Mouse (Mus musculus): ENCODE data around the gene Insrr. TPM values are rescaled to one million over a fixed set of nuclear protein-coding genes. Genes with fewer than 3 reads are reported as not detected.
"Not testable (repeated sequence)": the region's sequence is repeated elsewhere in the genome, so short reads cannot be mapped to it uniquely, and the experiment has no call there.

The Insrr gene
- total RNA-seq, 2 experiments from 2014 or later: 0.29 to 0.30 TPM

DNA sequence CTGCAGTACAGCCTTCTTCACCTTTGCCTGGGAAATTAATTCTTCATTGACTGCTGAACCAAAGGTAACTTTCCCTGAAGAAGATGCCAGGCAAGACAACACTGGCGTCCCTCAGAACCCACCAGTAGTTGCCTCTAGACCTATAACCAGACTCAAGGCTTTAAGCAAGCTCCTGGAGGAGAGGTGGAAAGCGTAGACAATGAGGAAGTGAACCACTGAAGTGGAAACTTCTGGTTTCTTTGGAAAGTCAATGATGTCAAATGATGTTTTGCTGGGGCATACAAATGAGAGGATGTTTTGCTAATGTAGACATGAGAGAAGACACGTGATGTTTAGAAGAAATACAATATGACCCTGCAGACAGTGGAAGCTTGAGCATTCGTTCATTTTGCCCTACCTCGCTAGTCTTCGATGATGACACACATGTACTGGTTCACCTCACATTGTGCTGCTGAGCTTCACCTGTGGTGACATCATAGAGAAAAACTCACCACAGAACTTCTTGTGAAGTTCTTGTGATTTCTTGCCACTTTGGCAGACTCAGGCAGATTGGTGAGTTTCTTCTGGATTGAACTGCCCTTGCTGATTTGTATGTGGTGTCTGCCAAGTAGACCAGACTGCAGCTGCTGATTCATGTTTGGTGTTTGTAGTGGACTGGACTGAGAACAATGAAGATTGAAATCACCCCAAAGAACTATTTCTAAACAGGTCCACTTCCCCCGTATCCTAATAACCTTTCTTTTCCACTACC, 35.5 kb downstream of the Insrr start:
- DNase-seq (ENCODE audit: low spot score in 2 of 2): no peak

DNA sequence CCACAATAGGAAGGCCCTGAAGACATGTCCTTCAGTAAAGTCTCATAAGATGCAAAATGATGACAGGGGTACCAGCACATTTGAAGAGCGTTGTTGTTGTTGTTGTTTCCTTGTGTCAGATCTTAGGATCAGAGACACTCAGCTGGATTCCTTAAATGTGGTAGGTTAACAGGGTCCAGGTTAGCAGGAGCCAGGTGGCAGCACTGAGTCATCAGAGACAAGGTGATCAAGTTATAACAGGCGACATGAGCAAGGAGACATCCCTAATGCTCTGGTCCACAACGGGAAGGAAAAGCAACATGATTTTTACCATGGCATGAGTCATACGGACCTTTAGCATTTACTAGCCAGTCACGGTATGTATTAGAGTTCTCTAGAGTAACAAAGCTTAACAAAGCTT, 36.7 kb downstream of the Insrr start:
- no peak for DNase-seq (ENCODE audit: low spot score in 2 of 2)

DNA sequence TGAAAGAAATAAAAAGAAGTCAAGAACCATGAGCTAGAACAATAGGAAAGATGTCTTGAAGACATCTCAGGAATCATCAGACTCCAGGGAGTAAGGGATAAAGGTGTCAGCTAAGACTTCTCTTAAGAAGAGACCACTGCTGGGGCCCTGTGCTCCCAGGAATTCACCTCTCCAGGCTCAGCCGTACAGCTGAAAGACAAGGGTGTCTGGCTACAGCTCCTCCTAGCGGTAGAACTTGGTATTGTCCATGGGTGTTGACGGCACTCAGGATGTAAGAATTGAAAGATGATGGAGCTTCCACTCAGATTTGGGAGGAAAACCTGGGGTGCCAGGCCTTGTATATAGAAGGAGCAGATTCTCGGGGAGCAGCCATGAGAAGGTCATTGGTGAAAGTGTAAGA, 41.9 kb downstream of the Insrr start:
- peak; percentile 85 to 86 for DNase-seq (ENCODE audit: low spot score in 2 of 2)

- no peak for DNase-seq (ENCODE audit: low spot score in 2 of 2)
These were observed 44.1 kb downstream of the Insrr start for GRCm38 (mm10) chr3:87840858-87841257.

DNA sequence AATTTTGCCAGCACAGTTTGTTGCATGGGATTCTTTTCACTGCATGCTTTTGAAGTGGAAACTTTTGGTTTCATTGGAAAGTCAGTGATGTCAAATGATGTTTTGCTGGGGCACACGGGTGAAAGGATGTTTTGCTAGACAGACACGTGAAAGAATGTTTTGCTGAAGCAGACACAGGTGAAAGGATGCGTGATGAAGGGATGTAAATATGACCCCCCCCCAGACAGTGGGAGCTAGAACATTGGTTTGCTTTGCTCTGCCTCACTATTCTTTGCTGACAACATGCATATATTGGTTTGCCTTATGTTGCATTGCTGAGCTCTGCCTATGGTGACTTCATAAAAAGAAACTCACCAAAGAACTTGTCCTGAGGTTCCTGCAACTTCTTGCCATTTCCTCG, 48.2 kb downstream of the Insrr start:
- DNase-seq (ENCODE audit: low spot score in 2 of 2): no peak

GRCm38 (mm10) chr3:87846186-87846585, 49.4 kb downstream of the Insrr start:
- DNase-seq (ENCODE audit: low spot score in 2 of 2): no peak

GRCm38 (mm10) chr3:87846650-87847110, 49.9 kb downstream of the Insrr start, which contains the start of gene Sh2d2a:
TSS of gene Sh2d2a (plus strand) at chr3:87846755.
- DNase-seq (ENCODE audit: low spot score in 2 of 2): no peak

DNA sequence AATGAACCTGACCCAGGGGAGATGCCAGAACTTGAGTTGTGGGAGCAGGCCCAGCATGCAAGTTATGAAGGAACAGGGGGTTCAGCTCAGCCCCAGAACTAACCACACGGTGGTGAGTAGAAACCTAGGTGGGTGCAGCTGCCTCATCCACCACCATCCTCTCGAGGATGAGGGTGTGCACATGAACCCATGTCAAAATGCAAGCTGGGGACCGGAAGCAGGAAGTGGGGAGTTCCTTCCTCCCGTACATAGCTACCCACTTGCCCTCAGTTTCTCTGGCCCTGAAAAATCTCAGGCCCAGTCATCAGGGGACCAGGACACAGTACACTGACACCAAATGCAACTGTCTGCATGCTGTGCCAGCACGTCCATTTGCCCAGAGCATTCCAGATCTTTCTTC, 50.9 kb downstream of the Insrr start:
- no peak for DNase-seq (ENCODE audit: low spot score in 2 of 2)

DNA sequence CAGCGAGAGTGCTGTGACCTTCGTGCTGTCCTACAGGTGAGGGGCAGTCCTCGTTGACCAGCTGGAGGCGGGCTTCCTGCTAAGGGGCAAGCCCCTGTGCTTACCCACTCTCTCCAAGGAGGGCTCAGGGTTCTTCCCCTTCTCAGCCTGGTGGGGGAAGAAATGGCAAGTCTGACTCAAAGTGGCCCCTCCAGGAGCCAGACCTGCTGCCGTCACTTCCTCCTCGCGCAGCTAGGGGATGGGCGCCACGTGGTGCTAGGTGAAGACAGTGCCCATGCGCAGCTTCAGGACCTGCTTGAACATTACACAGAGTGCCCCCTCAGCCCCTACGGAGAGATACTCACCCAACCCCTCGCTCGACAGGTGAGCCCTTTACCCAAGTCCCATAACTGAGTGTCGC, 52.4 kb downstream of the Insrr start:
- DNase-seq (ENCODE audit: low spot score in 2 of 2): no peak

- peak in 1 of 2 experiments; percentile 22 for DNase-seq (ENCODE audit: low spot score in 2 of 2)
These were observed 58.2 kb downstream of the Insrr start for GRCm38 (mm10) chr3:87854795-87855568.

DNA sequence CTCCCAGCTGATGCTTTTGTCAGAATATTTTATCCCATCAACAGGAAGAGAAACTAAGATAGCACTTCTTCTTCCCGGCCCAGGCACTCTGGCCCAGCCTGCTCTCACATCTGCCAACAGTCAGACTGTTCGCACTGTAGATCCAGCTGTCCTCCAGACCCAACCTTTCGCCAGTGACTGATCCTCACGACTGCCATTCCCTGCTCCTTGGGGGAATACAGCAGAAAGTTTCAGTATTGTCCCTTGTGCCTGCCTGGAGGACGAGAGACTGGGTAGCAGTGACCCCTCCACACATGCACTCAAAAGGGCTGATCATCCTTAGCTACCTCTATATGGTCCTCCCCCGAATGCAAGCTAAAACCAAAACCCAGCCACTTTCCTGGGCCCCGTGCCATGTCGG, 59.2 kb downstream of the Insrr start:
- no peak for DNase-seq (ENCODE audit: low spot score in 2 of 2)

DNA sequence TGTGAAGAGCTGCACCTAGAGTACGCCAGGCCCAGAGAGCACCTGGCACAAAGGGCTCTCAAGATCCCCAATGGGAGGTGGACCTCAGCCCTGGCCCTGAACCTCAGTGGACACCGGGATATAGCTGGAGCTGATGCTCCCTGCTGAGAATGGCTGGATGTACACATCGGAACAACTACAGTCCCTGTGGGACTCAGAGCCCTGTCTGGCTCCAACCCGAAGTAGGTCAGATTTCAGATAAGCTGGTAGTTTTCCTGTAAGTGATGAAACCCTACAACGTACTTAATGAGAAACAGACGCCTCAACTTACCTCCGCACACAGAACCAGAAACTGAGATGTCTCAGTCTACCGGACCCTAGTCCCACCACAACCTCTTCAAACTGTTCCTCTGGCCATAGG, 60.9 kb downstream of the Insrr start:
- no peak for DNase-seq (ENCODE audit: low spot score in 2 of 2)

DNA sequence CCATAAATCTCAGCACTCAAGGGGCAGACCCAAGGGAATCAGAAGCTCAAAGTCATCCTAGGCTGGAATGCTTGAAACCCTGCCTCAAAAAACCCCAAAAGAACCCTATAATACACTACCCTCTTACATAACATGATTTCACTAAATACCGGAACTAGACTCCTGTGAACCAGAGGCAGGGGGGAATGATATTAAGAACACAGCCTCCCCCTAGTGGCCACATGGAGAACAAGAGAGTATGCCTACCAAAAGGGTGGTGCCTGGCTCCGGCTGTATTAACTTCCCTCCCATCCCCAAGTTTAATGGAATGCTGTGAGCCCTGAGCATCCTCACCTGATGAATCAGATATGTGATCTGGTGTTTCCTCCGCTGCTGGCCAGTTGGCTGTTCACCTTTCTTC, 63.1 kb downstream of the Insrr start:
- DNase-seq (ENCODE audit: low spot score in 2 of 2): peak; percentile 73 to 76

- DNase-seq (ENCODE audit: low spot score in 2 of 2): not testable (repeated sequence)
These were observed 67.4 kb downstream of the Insrr start for GRCm38 (mm10) chr3:87864111-87864510.

Other genes starting within 250 kb of the Insrr start
- gene Arhgef11, start 179.4 kb upstream of the Insrr start, total RNA-seq (2021): 10 to 100 TPM; 49.4 to 51.3 TPM
- gene Lrrc71, start 48.3 kb upstream of the Insrr start, total RNA-seq (2021): 1 to 10 TPM in 1 of 2 experiments, under 1 TPM in 1; 0.80 to 2.3 TPM
- under 1 TPM; 0.41 to 0.42 TPM for gene Ntrk1, start 1.8 kb upstream of the Insrr start, total RNA-seq (2021)
- gene Pear1, start 27.4 kb downstream of the Insrr start, total RNA-seq (2021): 1 to 10 TPM; 9.9 TPM
- not detected for gene Sh2d2a, start 49.8 kb downstream of the Insrr start, total RNA-seq (2021)
- 10 to 100 TPM; 62.3 to 66.4 TPM for gene Prcc, start 88.7 kb downstream of the Insrr start, total RNA-seq (2021)
- 100 to 1,000 TPM; 121 to 125 TPM for gene Hdgf, start 109.4 kb downstream of the Insrr start, total RNA-seq (2021)
- 10 to 100 TPM; 49.4 to 55.6 TPM for gene Mrpl24, start 122.6 kb downstream of the Insrr start, total RNA-seq (2021)
- 10 to 100 TPM; 17.1 to 19.0 TPM for gene Isg20l2, start 133.4 kb downstream of the Insrr start, total RNA-seq (2021)
- gene Rrnad1, start 133.8 kb downstream of the Insrr start, total RNA-seq (2021): 10 to 100 TPM; 18.1 to 26.4 TPM
- gene Crabp2, start 151.7 kb downstream of the Insrr start, total RNA-seq (2021): 1 to 10 TPM; 2.0 to 6.4 TPM
- 10 to 100 TPM; 14.7 to 18.5 TPM for gene Nes, start 174.1 kb downstream of the Insrr start, total RNA-seq (2021)
- gene Bcan, start 203.3 kb downstream of the Insrr start, total RNA-seq (2021): 100 to 1,000 TPM; 350 to 399 TPM
- gene Hapln2, start 230.6 kb downstream of the Insrr start, total RNA-seq (2021): 1 to 10 TPM in 1 of 2 experiments, under 1 TPM in 1; 0.42 to 1.0 TPM
- gene Gpatch4, start 246.2 kb downstream of the Insrr start, total RNA-seq (2021): 10 to 100 TPM; 20.9 to 27.1 TPM

Measured in layer of hippocampus, postnatal 10 days (tissue).